Mouse (Mus musculus) intestine, postnatal 0 days (tissue): ENCODE measurements around the gene F11r. TPM values are rescaled to one million over a fixed set of nuclear protein-coding genes. Genes with fewer than 3 reads are reported as not detected.

Experiments used
- ATAC-seq: fragments of 200-750 bp; cut with Nextera tagmentation; 2 replicates; pipeline ENCODE4 v1.8.0; 2017; ENCODE audit warnings: mild to moderate bottlenecking, moderate TSS enrichment, moderate library complexity
- H3K27ac ChIP-seq: fragments of 300-500 bp; sonication (generic); 2 replicates; pipeline ENCODE4 v1.5.1; 2014; ENCODE audit warnings: mild to moderate bottlenecking, low read depth, low read length, moderate library complexity
- H3K27me3 ChIP-seq: fragments of 300-500 bp; sonication (generic); replicated peaks from 2 replicates; pipeline ENCODE4 v1.6.1; 2014; ENCODE audit warnings: low read length, mixed read lengths; ENCODE audit not compliant: control insufficient read depth, insufficient read depth
- H3K36me3 ChIP-seq: fragments of 300-500 bp; sonication (generic); 2 replicates; pipeline ENCODE4 v1.6.1; 2014; ENCODE audit warnings: mild to moderate bottlenecking, moderate library complexity; ENCODE audit not compliant: control insufficient read depth, insufficient read depth
- H3K4me1 ChIP-seq: fragments of 300-500 bp; sonication (generic); replicated peaks from 2 replicates; pipeline ENCODE4 v1.6.1; 2014; ENCODE audit warnings: antibody characterized with exemption, low read length, mixed read lengths; ENCODE audit not compliant: control insufficient read depth, insufficient read depth
- H3K4me2 ChIP-seq: fragments of 300-500 bp; sonication (generic); replicated peaks from 2 replicates; pipeline ENCODE4 v1.6.1; 2014; ENCODE audit warnings: low read depth, mild to moderate bottlenecking, moderate library complexity
- H3K4me3 ChIP-seq: fragments of 300-500 bp; sonication (generic); 2 replicates; pipeline ENCODE4 v1.5.1; 2014; ENCODE audit warnings: low read depth, low read length
- H3K9ac ChIP-seq: fragments of 300-500 bp; sonication (generic); 2 replicates; pipeline ENCODE4 v1.6.1; 2014; ENCODE audit warnings: mild to moderate bottlenecking, low read depth, low read length
- H3K9me3 ChIP-seq: fragments of 300-500 bp; sonication (generic); 2 replicates; pipeline ENCODE4 v1.6.1; 2016; ENCODE audit warnings: mixed run types; ENCODE audit not compliant: control insufficient read depth
- CTCF ChIP-seq: sonication (generic); IDR thresholded peaks from 2 replicates; pipeline ENCODE4 v1.5.1; 2016; ENCODE audit warnings: low read depth, mild to moderate bottlenecking, control low read depth, antibody characterized with exemption, moderate library complexity
- WGBS: fragments of 180-500 bp; shearing (Covaris S2); extraction: QIAGEN DNeasy Blood & Tissue Kit; methylation state at CpG from one replicate; pipeline ENCODE4 v1.1.7; 2014; 5-methylcytosine and 5-hydroxymethylcytosine counted together
- polyA plus RNA-seq: library from polyadenylated mRNA; unstranded; fragments of >200 nt; fragmentation: Nextera tagmentation; extraction: Ambion mirVana; gene quantifications from 2 replicates; pipeline ENCODE4 v1.2.1, GENCODE M21; 2015

F11r gene
- polyA plus RNA-seq, 1 experiment from 2014 or later, result 72.5 TPM

DNA sequence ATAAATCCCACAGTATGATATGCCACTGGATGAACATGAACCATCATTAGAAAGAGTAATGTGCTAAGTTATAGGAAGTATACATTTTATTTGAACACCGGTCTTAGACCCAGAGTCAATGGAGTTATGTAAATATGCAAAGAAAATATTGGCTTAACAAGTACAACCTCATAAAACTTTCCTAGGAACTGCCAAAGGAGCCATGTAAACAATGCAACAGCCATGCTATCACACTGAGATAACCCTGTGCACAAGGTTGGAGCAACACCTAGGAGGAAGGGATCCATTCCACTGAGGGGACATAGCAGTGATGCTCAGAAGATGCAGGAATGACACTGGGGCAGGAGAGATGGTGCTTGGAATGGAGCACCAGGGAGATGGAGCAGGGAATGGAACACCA is 76.4 kb downstream of the F11r start:
- no peak for TF ChIP-seq CTCF
- Histone ChIP-seq H3K36me3 (no peaks in the 10 kb centered on the region), H3K27me3 (no peaks in the 10 kb centered on the region), H3K4me3 (no peak overlapping the region), H3K4me1 (no peaks in the 10 kb centered on the region), H3K27ac (no peak overlapping the region), H3K4me2 (no peak overlapping the region), H3K9me3 (no peaks in the 10 kb centered on the region), H3K9ac (no peak overlapping the region)
- no peak for ATAC-seq
- WGBS, result 39% methylated on average over 1 of the region's 1 CpGs

Other genes starting within 250 kb of the F11r start
- 29.1 and 29.9 TPM in 2 replicates for gene Pcp4l1, start 241.3 kb upstream of the F11r start, polyA plus RNA-seq
- gene Nr1i3, start 223.6 kb upstream of the F11r start, polyA plus RNA-seq, result 30.9 and 38.9 TPM in 2 replicates
- gene Tomm40l, start 215.0 kb upstream of the F11r start, polyA plus RNA-seq, result 14.7 and 16.5 TPM in 2 replicates
- gene Apoa2, start 212.5 kb upstream of the F11r start, polyA plus RNA-seq, result 9.2 and 14.1 TPM in 2 replicates
- gene Fcer1g, start 203.2 kb upstream of the F11r start, polyA plus RNA-seq, result 47.7 and 54.0 TPM in 2 replicates
- gene Adamts4, start 187.1 kb upstream of the F11r start, polyA plus RNA-seq, result 2.0 and 2.8 TPM in 2 replicates
- 249 and 255 TPM in 2 replicates for gene Ndufs2, start 186.1 kb upstream of the F11r start, polyA plus RNA-seq
- 27.0 and 27.4 TPM in 2 replicates for gene B4galt3, start 167.2 kb upstream of the F11r start, polyA plus RNA-seq
- 11.4 and 12.8 TPM in 2 replicates for gene Ppox, start 156.3 kb upstream of the F11r start, polyA plus RNA-seq
- 20.4 and 21.7 TPM in 2 replicates for gene Usp21, start 149.5 kb upstream of the F11r start, polyA plus RNA-seq
- 117 TPM in 2 replicates for gene Ufc1, start 142.5 kb upstream of the F11r start, polyA plus RNA-seq
- 28.1 and 29.9 TPM in 2 replicates for gene Dedd, start 108.4 kb upstream of the F11r start, polyA plus RNA-seq
- 60.1 and 66.5 TPM in 2 replicates for gene Nit1, start 91.9 kb upstream of the F11r start, polyA plus RNA-seq
- gene Pfdn2, start 91.9 kb upstream of the F11r start, polyA plus RNA-seq, result 69.5 and 73.1 TPM in 2 replicates
- 0.48 and 0.82 TPM in 2 replicates for gene Klhdc9, start 76.7 kb upstream of the F11r start, polyA plus RNA-seq
- 0.38 and 0.48 TPM in 2 replicates for gene Nectin4, start 67.4 kb upstream of the F11r start, polyA plus RNA-seq
- gene Arhgap30, start 48.6 kb upstream of the F11r start, polyA plus RNA-seq, result 1.3 TPM in 2 replicates
- gene Usf1, start 26.2 kb upstream of the F11r start, polyA plus RNA-seq, result 35.1 and 36.5 TPM in 2 replicates
- gene Tstd1, start 18.7 kb upstream of the F11r start, polyA plus RNA-seq, result 1.7 and 2.8 TPM in 2 replicates
- gene Alyref2, start 65.9 kb downstream of the F11r start, polyA plus RNA-seq, result 15.4 and 16.1 TPM in 2 replicates
- gene Itln1, start 97.8 kb downstream of the F11r start, polyA plus RNA-seq, result 2.5 and 3.0 TPM in 2 replicates
- 0.37 and 0.44 TPM in 2 replicates for gene Cd244a, start 121.7 kb downstream of the F11r start, polyA plus RNA-seq
- gene Ly9, start 169.9 kb downstream of the F11r start, polyA plus RNA-seq, result 0.18 and 0.55 TPM in 2 replicates
- gene Slamf7, start 215.5 kb downstream of the F11r start, polyA plus RNA-seq, result 0.18 and 0.21 TPM in 2 replicates
- gene Cd48, start 244.5 kb downstream of the F11r start, polyA plus RNA-seq, result 3.9 and 4.3 TPM in 2 replicates